Mouse (Mus musculus) CD4-positive, CD25-positive, alpha-beta regulatory T cell, adult 4 months (primary cell): Measurements from ENCODE around the gene Tmf1. TPM values are rescaled to one million over a fixed set of nuclear protein-coding genes. Genes with fewer than 3 reads are reported as not detected.

Experiments
- ATAC-seq: one replicate; pipeline ENCODE4 v1.8.0; 2017
- polyA plus RNA-seq, 2 experiments: library from polyadenylated mRNA; unstranded; fragments of 100-300 nt; shearing (Covaris generic); gene quantifications; one replicate each; pipeline ENCODE4 v1.2.1; 2017

Gene Tmf1
- polyA plus RNA-seq, 2 experiments from 2014 or later: 41.0 to 50.8 TPM

DNA sequence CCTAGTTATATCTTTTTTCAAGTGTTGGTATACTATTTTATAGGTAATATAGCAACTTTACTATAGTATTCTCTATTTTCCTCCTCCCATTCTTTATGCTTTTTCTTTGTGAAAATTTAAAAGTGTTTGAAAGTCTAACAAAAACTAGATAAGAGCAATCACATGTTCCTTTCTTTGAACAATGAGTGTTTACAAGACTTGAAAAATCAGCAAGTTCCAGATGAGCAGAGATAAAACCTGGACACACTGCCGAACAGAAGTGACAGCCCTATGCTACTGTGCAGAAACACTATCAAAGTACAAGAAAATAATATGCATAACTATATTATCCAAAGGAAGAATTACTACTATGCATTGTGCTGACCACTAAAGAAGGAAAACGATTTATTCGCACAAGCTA, 23.6 kb upstream of the Tmf1 start:
- no peak for ATAC-seq

DNA sequence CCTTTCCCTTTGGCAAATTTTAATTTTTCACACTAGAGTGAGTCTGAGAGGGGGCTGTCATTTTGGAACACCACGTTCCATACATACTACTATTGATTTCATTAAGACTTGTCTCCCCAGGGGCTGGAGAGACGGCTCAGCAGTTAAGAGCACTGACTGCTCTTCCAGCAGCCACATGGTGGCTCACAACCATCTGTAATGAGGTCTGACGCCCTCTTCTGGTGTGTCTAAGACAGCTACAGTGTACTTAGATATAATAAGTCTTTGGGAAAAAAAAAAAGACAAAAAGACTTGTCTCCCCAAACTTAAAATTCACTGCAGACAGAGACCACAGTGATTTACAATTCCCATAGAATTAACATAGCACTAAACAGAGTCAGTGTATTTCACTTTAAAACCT, 21.5 kb upstream of the Tmf1 start:
- ATAC-seq: no peak

- peak; percentile 41 for ATAC-seq
Measured at GRCm38 (mm10) chr6:97179367-97179828, 476 bp upstream of the Tmf1 start.

- ATAC-seq: no peak
Measured at GRCm38 (mm10) chr6:97175716-97176115, 3.2 kb downstream of the Tmf1 start.

GRCm38 (mm10) chr6:97150156-97150555, 28.8 kb downstream of the Tmf1 start:
- no peak for ATAC-seq

- ATAC-seq: no peak
Measured at GRCm38 (mm10) chr6:97149721-97150120, 29.2 kb downstream of the Tmf1 start.

GRCm38 (mm10) chr6:97148383-97149251, 30.3 kb downstream of the Tmf1 start, which contains the start of gene Eogt:
Gene Eogt (minus strand): TSS chr6:97149182.
- ATAC-seq: peak; percentile 82

DNA sequence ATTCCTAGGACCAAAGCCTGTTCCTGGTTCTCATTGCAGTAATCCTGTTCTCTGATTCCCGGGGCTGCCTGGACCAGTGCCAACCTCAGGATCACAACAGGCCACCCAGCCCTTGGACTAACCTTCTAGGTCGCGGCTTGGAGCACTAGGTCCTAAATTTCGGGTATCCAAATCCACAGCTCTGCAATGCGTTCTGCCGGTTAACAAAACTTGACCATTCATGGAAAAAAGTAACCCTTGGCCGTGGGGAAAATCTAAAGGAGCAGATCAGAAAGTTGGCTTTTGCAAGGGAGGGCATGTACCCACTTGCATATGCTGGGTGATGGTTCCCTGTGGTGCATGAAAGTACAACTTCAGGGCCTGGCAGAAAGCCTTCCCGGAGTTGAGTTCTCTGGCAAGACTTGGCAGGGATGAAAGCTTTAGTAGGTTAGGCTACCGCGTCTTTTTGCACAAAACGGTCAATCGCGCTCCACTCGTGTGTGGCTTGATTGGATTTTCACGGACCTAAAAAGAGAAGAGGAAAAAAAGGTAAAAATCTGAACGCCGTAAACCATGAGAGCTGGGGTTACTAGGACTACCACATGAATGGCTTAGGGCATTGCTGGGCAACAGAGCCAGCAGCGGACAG, 31.1 kb downstream of the Tmf1 start:
- ATAC-seq: no peak

- ATAC-seq: no peak
Measured at GRCm38 (mm10) chr6:97145156-97145555, 33.8 kb downstream of the Tmf1 start.

- ATAC-seq: no peak
Measured at GRCm38 (mm10) chr6:97144359-97144758, 34.6 kb downstream of the Tmf1 start.

GRCm38 (mm10) chr6:97142611-97143010, 36.3 kb downstream of the Tmf1 start:
- no peak for ATAC-seq

- ATAC-seq: no peak
Measured at GRCm38 (mm10) chr6:97141811-97142210, 37.1 kb downstream of the Tmf1 start.

GRCm38 (mm10) chr6:97132707-97133303, 46.1 kb downstream of the Tmf1 start:
- no peak for ATAC-seq

DNA sequence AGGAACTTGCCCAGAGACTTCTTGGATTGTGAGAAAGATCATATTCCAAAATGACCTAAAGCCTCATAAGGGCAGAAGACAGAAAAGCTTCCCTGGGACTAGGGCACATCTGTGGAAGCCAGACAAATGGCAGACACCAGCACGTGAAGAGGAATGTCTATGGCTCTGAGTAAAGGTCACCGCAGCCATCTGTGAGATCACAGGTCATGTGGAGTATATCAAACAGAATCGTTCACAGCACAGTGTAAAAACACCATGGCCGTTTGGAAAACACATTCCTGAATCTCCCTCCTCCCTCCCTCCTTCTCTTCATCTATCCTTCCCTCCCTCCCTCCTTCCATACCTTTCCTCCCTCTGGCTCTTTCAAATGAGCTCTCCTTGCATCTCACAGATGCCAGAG, 47.1 kb downstream of the Tmf1 start:
- ATAC-seq: no peak

- no peak for ATAC-seq
Measured at GRCm38 (mm10) chr6:97130979-97131378, 47.9 kb downstream of the Tmf1 start.

DNA sequence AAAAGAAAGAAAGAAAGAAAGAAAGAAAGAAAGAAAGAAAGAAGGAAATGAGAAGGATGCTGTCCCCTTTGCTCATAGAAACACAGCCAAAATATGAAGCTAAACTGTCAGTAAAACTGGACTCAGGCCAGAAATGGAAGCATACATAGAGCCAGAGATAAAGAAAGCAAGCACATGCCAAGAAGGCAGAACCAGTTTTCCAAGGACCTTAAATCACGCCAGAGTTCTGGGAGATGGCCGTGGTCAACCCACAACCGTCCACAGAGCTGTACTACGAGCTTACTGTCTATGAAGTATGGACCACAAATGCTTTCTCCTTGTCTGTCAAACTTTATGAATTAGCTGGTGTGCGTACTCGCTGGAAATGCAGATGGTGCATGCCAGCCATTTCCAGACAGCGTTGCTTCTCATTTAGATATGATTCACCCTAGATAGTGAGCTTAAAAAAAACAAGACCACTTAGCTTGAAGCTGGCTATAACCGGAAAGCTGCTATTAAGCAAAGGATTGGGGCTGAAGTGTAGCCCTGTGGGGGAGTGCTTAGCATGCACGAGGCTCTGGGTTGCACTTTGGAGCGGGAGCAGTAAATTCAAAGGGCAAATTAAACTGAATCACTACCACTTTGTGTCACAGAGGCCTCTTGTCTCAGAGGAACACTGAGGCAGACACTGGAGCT, 54.4 kb downstream of the Tmf1 start:
- ATAC-seq: no peak

GRCm38 (mm10) chr6:97120922-97121321, 58.0 kb downstream of the Tmf1 start:
- ATAC-seq: no peak

- no peak for ATAC-seq
Measured at GRCm38 (mm10) chr6:97118327-97118726, 60.6 kb downstream of the Tmf1 start.

- ATAC-seq: no peak
Measured at GRCm38 (mm10) chr6:97116896-97117295, 62.0 kb downstream of the Tmf1 start.

DNA sequence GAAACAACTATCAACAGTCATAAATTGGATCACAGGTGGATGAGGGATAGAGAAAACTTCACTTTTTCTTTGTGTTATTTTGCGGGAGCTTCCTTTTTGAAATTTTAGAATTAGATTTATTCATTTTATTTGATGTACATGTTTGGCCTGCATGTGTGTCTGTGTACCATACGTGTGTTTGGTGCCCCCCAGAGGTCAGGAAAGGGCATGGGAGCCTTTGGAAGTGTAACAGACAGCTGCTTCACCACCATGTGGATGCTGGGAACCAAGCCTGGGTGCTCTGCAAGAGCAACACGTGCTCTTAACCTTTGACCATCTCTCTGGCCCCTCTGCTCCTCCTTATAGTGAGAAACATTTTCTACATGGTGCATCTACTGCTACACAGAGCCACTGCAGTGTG, 64.1 kb downstream of the Tmf1 start:
- no peak for ATAC-seq

GRCm38 (mm10) chr6:97112177-97112576, 66.7 kb downstream of the Tmf1 start:
- no peak for ATAC-seq

DNA sequence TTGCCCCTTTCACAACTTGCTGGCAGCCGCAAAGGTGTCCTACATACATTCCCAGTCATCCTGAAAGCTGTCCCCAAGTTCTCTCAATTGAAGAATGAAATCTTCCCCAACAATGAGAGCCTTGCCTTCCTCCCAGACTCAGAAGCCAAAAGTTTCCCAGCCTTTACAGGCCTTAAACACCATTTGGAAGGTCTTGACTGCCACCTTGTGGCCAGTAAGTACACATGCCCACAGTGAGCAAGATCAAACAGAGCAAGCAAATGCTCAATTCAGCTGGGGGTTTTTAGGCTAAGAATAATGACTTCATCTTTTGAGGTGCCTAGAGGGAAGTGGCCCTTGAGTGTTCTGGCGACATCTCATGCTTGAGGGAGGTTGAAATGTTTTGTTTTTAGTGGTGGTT, 72.1 kb downstream of the Tmf1 start:
- ATAC-seq: peak; percentile 76

GRCm38 (mm10) chr6:97106106-97106505, 72.8 kb downstream of the Tmf1 start:
- ATAC-seq: no peak
